Mouse (Mus musculus) liver, embryonic 14.5 days (tissue): ENCODE measurements around the gene Zfand2b.

Source experiments
- CTCF ChIP-seq: IDR thresholded peaks from 2 replicates; pipeline ENCODE4 v1.5.1; 2016; ENCODE audit warnings: antibody characterized with exemption, low read depth, control low read depth
- EP300 ChIP-seq: IDR thresholded peaks from 2 replicates; pipeline ENCODE4 v1.6.1; 2016; ENCODE audit warnings: antibody characterized with exemption, low read depth

GRCm38 (mm10) chr1:75133421-75134207 is 34.8 kb upstream of the Zfand2b start, which contains the start of gene Slc23a3:
- TF ChIP-seq CTCF (no peak), EP300 (no peak)
